Mouse (Mus musculus): ENCODE data around the gene Rmnd1. TPM values are rescaled to one million over a fixed set of nuclear protein-coding genes. Genes with fewer than 3 reads are reported as not detected.

The Rmnd1 gene
- total RNA-seq, 2 experiments from 2014 or later, result 18.2 to 37.7 TPM

DNA sequence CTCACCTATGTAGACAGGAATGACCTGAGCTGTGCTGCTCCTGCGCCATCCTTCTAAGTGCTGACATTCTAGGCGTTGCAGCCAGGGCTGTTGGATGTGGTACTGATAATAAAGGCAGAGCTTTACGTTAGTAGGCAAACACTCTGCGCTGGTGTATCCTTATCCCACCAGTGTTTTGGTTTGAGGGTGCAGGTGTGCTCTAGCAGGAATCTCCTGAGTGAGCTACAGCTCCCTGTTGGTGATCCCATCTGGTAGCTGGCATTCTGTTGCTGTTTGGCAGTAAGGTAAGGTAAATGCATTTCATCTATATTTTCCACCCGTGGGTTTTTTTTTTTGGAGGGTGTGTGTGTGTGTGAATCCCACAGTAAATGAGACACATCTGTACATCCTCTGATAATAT is 34.1 kb downstream of the Rmnd1 start:
- no peak for ATAC-seq (replicated peaks; ENCODE audit: low FRiP score, poor library complexity, severe bottlenecking)

DNA sequence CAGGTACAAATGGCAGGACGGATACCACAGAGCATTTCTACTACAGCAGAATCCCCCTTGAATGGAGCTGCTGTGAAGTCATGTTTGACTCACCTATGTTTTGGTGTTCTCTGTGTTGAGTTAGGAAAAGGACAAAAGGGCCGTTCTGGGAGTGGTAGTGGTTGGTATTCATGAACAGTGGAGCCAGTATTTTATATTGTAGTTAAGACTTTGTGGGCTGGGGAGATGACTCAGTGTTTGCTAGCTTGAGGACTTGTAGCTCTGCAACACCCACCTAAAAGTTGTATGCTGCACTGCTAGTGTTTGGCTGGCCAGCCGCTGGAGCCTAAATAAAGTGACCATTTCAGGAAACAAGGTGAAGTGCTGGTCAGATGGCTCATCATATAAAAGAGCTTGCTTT is 36.9 kb downstream of the Rmnd1 start:
- no peak for ATAC-seq (replicated peaks; ENCODE audit: low FRiP score, poor library complexity, severe bottlenecking)

DNA sequence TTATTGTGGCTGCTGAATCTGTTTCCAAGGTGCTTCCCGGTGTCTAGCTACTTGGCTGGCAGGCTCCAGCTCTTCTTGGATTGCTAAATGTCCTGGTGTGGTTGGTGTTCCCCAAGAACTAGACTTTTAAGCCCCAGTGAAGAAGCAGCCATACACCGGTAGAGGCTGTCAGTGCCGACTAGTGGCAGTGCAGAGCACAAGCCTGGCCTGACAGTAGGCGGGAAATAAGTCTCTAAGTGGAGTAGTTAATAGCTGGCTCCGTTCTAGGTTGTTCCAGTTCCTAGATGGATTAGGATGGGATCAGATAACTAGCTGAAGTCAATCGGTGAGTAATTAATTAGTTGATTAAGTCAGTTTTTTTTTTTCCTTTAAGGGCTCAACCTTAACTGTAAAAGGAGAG is 40.3 kb downstream of the Rmnd1 start:
- no peak for ATAC-seq (replicated peaks; ENCODE audit: low FRiP score, poor library complexity, severe bottlenecking)

DNA sequence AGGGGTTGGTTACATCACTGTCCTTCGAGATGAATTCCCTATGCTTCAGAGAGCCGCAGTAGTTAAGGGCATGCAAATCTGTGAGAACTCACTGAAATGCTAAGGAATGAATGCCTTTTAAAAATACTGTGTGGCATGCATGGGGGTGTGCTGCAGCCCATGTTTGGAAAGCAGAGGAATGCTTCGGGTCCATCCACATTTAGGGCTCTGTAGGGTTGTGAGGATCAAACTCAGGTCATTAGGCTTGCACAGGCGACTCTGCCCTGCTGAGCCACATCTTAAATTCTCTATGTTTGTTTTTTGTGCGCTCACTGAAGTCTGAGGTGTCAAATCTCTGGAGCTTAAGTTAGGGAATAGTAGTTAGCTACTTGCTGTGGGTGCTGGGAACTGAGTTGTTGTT is 41.1 kb downstream of the Rmnd1 start:
- ATAC-seq (replicated peaks; ENCODE audit: low FRiP score, poor library complexity, severe bottlenecking), result no peak

DNA sequence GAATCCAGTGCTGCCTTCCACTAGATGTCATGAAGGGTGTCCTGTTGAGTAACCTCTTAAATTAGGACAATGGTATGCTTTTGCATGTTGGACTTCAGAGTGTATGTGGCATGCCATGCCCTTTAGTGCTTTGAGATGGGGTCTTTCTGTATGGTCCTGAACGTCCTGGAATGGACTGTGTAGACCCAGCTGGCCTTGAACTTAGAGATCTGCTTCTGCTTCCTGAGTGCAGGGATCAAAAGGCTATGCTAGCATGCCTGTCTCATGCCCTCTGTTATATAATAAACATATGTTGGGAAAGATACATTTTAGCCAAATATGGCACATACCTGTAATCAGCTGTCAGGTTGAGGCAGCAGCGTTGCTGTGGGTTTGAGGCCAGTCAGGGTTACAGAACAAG is 41.6 kb downstream of the Rmnd1 start:
- ATAC-seq (replicated peaks; ENCODE audit: low FRiP score, poor library complexity, severe bottlenecking), result no peak

DNA sequence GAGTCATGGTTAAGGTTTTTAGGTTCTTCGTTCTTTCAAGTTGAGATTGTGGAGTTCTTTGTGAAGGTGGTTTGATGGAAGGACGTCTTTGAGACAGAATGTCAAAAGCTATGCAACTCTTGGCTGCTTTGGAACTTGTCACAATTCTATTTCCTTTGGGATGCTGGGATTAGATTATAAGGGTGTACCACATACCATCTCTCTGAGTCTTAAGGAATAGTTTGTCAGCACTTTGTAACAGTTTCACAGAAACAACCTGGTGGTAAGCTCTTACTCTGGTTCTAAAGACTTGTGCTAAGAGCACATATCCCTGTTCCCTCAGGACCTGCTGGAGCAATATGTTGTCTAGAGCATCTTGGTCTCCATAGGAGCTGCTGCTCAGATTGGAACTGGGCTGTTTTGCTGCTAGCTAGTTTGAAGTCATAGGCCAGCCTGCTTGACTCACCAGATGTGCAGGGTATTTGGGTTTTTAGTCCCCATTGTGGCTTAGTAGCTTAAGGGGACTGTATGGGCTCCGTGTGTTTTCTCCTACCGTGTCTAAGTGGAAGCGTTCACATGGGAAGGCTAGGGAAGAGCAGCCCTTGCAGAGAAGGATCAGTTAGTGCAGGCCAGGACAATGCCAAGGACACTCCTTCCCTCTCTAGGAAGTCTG is 42.6 kb downstream of the Rmnd1 start:
- no peak for ATAC-seq (replicated peaks; ENCODE audit: low FRiP score, poor library complexity, severe bottlenecking)

DNA sequence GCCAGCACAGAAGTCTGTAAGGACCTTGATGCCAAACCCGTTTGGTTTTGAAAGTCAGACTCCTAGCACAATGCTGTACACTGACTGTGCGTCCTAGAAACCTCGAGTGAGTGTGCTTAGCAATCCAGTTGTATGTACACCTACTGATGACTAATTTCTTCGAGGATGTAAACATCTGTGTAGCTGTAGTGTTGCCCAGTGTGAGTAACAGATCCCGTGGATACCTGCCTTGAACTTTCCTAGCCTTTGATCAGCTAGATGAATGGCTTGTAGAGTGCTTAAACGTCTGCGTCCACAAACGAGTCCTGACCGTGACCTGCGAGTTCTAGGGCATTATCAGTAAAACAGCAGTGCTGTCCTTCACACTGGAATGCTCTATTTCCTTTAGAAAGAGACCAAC is 43.2 kb downstream of the Rmnd1 start:
- ATAC-seq (replicated peaks; ENCODE audit: low FRiP score, poor library complexity, severe bottlenecking), result no peak

DNA sequence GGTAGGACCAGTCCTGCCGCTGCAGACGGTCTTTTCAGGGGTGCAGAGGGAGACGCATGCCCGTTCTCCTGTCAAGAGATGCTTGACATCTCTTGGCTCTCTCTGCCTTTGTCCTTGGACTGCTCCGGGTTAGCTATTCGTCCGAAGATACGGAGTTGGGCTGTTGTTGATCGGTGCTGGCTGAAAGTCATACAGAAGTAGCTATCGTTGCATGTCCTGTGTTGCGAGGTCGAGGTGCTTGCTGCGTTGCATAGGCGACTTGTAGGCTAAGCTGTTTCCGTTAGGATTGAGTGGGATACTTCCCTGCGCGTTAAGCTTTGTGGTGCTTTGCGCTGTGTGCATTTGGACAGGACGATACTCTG is 43.8 kb downstream of the Rmnd1 start:
- ATAC-seq (replicated peaks; ENCODE audit: low FRiP score, poor library complexity, severe bottlenecking), result 0 out of 2 replicates have a peak, but pooled peaks have one; percentile 1

DNA sequence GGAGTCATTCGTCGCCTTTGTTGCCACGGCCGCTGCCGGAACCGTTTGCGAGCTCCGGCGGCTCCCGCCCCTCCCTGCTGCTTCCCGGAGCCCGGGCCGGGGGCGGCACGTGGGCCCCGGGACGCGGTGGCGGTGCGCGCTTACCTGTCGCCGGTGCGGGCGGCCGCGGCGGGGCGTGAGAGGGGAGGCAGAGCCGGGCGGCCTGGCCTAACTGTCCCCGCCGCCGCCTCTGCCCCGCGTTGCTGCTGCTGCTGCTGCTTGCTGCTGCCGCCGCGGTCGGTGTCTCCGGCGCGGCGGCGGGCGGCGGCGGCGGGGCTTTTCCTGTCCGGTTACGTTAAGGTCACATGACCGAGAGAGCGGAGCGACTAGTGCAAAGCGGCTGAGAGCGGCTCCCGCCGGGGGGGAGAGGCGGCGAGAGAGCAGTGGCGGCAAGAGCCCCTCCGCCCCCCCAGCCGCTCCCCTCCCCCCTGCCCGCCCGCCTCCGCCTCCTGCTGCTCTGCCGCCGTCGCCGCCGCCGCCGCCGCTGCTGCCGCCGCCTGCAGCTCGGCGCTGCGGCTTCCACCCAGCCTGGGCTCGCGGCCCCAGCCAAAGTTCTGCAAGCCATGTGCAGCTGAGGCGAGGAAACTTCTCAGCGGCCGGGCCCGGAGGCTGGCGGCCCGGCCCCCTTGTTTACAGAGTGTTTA is 44.3 kb downstream of the Rmnd1 start, which contains the start of gene Zbtb2:
Zbtb2 (minus strand) TSS at position 408 of the 683 bp plus-strand sequence.
- 0 out of 2 replicates have a peak, but pooled peaks have one; percentile 20 for ATAC-seq (replicated peaks; ENCODE audit: low FRiP score, poor library complexity, severe bottlenecking)

DNA sequence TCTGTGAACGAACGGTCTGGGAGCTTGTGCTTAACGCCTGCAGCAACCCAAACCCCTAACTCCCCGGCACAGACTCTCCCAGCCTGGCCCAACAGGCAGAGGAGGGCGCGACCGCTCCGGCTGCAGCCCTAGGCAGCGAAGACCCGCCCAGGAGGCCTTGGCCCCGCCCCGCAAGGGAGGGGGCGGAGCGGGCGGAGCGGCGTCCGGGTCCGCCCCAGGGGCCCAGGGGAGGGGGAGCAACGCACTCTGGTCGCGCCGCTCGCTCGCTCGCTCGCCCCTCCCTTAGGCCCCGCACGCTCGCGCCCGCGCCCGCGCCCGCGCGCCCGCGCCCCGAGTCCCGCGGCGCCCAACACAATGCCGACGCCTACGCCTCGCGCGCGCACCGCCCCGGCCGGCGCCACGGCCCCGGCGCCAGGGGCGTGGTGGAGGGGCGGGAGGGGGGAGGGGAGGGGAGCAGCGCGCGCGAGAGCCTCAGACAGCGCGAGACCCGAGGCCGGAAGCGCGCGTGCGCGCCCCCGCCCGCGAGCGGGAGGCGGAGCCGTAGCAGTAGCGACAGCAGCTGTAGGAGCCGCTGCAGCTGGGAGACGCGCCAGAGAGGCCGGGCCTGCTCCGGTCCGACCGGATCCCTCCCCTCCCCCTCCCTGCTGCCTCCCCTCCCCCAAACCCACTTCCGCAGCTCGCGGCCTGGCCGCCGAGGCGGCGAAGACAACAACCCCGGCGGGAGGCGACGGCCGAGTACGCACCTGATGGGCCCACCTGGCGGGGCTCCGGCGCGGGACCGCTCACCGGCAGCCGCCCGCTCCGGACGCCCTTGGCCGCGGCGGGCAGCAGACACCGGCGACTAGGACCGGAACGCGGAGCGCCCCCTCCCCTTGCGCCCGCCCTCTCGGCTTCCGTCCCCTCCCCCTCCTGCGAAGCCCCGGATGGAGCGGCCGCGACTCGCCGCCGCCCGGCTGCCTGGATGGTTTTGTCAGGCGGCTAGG is 45.3 kb downstream of the Rmnd1 start:
- peak; percentile 89 for ATAC-seq (replicated peaks; ENCODE audit: low FRiP score, poor library complexity, severe bottlenecking)

DNA sequence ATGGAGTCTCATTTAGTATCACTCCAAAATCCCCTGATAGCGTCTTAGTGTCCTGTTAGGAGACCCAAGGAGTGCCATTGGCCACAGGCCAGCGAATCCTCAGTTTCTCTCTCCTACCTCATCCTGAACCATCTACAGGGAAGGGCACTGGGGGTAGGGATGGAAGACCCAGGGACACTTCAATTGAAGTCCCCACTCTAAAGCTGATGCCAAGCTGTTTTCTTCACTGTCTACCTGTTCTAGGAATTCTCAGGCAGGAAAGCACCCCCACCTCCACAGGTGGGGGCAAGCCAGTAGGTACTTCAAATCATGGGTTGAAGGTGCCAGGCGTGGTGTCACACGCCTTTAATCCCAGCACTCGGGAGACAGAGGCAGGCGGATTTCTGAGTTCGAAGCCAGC is 47.9 kb downstream of the Rmnd1 start:
- ATAC-seq (replicated peaks; ENCODE audit: low FRiP score, poor library complexity, severe bottlenecking), result no peak

DNA sequence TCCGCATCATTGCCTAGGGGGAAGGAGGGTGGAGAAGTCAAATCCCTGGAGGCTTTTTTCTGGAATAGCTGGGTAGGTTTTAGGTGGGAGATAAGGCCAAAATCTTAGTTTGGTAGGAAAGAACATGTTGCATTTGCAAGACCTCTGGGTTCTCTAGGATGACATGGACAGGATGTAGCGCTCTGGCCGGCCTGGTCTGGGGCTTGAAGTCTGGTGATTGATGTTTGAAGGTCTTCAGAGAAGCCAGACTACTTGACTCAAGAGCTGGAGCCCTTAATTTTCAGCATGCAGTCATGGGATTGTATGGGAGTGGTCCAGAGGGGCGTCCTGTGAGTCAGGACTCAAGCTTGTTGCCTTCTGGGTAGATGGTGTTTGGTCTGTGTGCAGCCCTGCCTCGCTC is 51.4 kb downstream of the Rmnd1 start:
- ATAC-seq (replicated peaks; ENCODE audit: low FRiP score, poor library complexity, severe bottlenecking), result no peak

DNA sequence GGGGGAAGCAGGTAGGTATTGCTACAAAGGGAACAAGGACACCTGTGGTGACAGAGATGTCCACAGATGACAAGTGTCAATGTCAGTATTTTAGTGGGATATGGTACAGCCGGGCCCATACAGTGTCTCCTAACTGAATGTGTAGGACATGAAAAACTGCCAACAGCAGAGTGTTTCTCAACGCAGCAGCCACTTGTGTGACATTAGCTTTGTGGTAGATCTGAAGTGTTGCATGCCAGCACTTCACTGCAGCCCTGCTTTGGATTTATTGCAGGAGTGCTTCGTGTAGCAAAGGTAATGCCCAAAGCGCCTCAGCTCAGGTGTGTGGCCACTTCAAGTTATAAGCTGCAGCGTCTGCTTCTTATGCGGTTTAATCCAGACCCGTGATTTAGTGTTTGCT is 55.3 kb downstream of the Rmnd1 start:
- ATAC-seq (replicated peaks; ENCODE audit: low FRiP score, poor library complexity, severe bottlenecking), result no peak

DNA sequence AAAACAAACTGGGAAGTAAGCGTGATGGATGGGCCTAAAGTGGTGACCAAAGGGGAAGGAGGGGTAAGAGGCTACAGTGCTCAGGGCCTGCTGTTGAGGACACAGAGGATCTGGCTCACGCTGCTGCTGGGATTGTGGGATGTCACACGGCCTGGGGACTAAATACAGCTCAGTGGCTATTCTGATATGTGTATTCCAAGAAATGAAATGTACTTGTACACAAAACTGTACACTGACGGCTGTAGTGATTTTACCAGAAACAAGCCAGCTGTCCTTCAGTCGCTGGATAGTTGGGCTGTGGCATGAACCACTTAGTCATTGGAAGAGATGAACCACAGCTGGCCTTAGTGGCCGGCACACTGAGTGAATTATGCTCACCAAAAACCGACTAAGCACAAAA is 55.7 kb downstream of the Rmnd1 start:
- no peak for ATAC-seq (replicated peaks; ENCODE audit: low FRiP score, poor library complexity, severe bottlenecking)

DNA sequence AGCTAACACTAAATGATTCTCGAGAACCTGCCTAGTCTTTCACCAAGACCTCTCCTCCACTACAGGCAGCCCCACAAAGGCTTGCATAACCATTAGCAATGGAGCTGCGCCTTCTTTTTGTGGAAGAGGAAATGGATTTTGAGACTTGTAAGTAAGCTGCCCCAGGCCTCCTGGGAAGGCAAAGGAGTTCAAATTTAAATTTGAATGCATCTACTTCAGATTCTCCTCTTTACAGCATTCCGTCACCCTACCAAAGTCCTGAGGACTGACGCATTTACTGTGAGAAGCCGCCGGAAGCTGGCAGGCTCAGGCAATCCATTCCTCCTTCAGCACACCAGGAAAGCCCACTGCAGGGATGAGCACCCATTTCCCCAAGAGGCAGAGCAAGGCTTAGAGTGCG is 56.9 kb downstream of the Rmnd1 start:
- no peak for ATAC-seq (replicated peaks; ENCODE audit: low FRiP score, poor library complexity, severe bottlenecking)

DNA sequence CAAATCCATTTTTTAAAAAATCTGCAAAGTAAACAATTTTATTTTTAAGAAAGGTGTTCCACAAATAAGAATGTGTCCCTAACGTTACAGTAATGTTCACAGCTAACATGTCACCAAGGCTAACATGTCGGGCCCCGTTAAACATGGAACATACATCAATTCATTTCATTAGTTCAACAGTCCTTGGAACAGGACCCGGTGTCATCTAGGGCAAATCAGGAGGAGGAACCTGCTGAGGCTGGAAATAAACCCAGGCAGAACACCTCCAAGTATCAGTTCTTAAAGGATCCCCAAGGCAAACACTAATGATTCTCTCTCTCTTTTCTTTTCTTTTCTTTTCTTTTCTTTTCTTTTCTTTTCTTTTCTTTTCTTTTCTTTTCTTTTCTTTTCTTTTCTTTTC is 57.5 kb downstream of the Rmnd1 start:
- ATAC-seq (replicated peaks; ENCODE audit: low FRiP score, poor library complexity, severe bottlenecking), result no peak

DNA sequence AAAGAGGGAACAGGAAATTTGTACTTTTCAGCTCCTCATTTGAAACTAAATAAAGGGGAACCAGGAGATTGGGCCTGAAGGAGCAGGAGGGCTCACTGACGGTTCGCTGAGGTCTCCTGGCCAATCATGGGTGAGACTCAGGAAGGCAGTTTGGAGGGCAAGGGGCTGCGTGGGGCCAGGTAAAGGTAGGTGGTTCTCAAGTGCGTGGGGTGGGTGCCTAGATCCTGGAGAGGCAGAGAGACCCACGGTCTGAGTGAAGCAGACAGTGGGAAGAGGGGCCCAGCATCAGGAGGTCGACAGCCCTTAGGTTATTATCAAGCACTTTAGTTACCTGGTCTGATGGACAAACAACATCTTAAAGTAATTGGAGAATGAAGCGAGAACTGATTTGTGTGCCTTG is 57.9 kb downstream of the Rmnd1 start:
- no peak for ATAC-seq (replicated peaks; ENCODE audit: low FRiP score, poor library complexity, severe bottlenecking)

DNA sequence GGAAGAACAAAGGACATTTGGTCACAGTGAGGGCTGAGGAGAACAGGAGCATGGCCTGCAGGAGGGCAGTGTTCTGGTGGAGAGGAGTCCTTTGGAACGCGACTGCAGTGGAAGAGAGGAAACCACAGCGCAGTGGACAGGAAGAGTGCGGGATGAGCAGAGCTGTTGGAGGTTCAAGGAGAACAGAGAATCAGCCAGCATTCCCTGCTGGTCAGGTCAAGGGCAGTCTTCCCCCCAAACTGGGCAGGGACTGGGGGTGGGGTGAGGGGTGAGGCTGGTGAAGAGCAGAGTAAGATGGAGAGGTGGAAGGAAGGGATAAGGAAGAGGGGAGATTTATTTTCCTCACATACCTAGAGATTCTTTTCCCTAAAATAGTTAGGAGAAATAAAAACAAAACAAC is 58.6 kb downstream of the Rmnd1 start:
- ATAC-seq (replicated peaks; ENCODE audit: low FRiP score, poor library complexity, severe bottlenecking), result no peak

DNA sequence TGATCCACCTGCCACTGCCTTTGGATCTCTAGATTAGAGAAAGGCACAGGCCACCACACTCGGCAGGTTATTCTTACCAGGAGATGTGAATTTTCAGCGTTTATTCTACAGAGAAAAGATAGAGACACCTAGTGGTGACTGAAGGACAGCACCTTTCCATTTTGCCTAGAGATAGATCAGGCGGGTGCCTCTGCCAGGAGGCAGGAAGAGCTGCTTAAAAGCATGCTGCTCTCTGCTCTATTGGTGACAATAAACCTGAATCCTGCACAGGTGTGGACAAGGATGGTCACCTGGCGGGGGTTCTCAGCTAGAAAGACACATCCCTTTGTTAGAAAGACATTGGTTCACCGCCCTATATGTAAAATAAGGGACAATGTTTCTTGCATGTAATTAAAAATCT is 60.2 kb downstream of the Rmnd1 start:
- ATAC-seq (replicated peaks; ENCODE audit: low FRiP score, poor library complexity, severe bottlenecking), result peak; percentile 54

DNA sequence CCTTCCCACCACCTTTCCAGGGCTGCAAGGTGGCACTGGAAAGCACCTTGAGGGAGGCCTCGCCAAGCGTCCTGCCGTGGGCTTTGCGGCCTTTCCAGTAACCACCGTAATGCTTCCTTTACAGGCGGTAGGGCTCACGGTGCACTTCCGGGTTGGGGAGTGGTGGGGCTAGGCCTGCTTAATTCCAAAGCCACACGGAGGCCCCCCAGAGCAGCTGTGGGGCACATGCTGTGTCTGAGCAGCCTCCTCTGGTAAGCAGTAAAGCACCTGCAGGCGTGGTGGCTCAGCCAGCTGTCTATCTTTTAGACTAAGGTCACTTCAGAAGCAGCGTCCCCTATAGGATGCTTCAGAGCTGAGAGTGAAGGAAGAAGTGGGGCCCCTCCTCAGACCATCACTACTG is 62.1 kb downstream of the Rmnd1 start:
- no peak for ATAC-seq (replicated peaks; ENCODE audit: low FRiP score, poor library complexity, severe bottlenecking)

DNA sequence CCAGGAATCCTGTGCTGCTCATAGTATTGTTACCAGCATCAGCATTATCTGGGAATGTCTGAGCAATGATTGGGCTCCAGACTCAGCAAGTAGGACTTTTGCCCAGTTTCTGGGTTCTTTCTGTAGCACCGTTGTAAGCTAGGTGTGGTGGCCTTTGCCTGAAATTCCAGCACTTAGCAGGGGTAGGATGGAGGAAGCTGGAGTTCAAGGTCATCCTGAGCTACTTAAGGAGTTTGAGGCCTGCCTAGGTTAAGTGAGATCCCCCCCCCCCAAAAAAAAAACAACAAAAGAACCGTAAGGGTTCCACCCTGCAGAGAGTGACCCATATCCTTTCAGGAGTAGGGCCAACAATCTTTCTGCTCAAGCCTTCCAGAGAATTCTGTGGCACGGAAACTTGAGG is 67.6 kb downstream of the Rmnd1 start:
- ATAC-seq (replicated peaks; ENCODE audit: low FRiP score, poor library complexity, severe bottlenecking), result no peak
